Mouse (Mus musculus): ENCODE data around the gene Dclk2.

- TF ChIP-seq CTCF (IDR thresholded peaks at IDR 0.05; ENCODE audit: low read depth, low read length) (no peak), POLR2A (IDR thresholded peaks at IDR 0.05; ENCODE audit: insufficient read depth, low read length) (no peak)
Observed at GRCm38 (mm10) chr3:86923686-86924085, 3.0 kb upstream of the Dclk2 start.
